Mouse (Mus musculus) intestine, embryonic 14.5 days (tissue): ENCODE measurements at regions not wholly inside any gene's neighbourhood (a gene's known extent, or its start where the extent isn't known, plus 50 kb on each side); places are given as distances from the start of the nearest gene placed in this dataset.

Experiments
- ATAC-seq: fragments of 200-750 bp; cut with Nextera tagmentation; replicated peaks from 2 replicates; pipeline ENCODE4 v1.8.0; 2017; ENCODE audit warnings: low read depth, moderate number of reproducible peaks, moderate TSS enrichment, moderate library complexity; ENCODE audit not compliant: low FRiP score, low TSS enrichment
- DNase-seq: peaks from one replicate; pipeline ENCODE4 v3.0.0-alpha.2; 2018; ENCODE audit warnings: low spot score
- H3K27ac ChIP-seq: fragments of 300-500 bp; sonication (generic); 2 replicates; pipeline ENCODE4 v1.5.1; 2014; ENCODE audit warnings: low read depth, mild to moderate bottlenecking, control low read depth
- H3K27me3 ChIP-seq: fragments of 300-500 bp; sonication (generic); replicated peaks from 2 replicates; pipeline ENCODE4 v1.6.1; 2014; ENCODE audit warnings: low read length, control low read depth; ENCODE audit not compliant: control insufficient read depth, insufficient read depth
- H3K36me3 ChIP-seq: fragments of 300-500 bp; sonication (generic); 2 replicates; pipeline ENCODE4 v1.6.1; 2014; ENCODE audit warnings: low read length, control low read depth; ENCODE audit not compliant: control insufficient read depth, insufficient read depth
- H3K4me1 ChIP-seq: fragments of 300-500 bp; sonication (generic); replicated peaks from 2 replicates; pipeline ENCODE4 v1.6.1; 2014; ENCODE audit warnings: low read length, control low read depth, mixed read lengths; ENCODE audit not compliant: control insufficient read depth, insufficient read depth
- H3K4me2 ChIP-seq: fragments of 300-500 bp; sonication (generic); 2 replicates; pipeline ENCODE4 v1.6.1; 2014; ENCODE audit warnings: low read length
- H3K4me3 ChIP-seq: fragments of 300-500 bp; sonication (generic); 2 replicates; pipeline ENCODE4 v1.5.1; 2014; ENCODE audit warnings: low read depth, low read length, control low read depth, mixed read lengths
- H3K9ac ChIP-seq: fragments of 300-500 bp; sonication (generic); 2 replicates; pipeline ENCODE4 v1.6.1; 2014; ENCODE audit warnings: mild to moderate bottlenecking, low read length
- H3K9me3 ChIP-seq: fragments of 300-500 bp; sonication (generic); 2 replicates; pipeline ENCODE4 v1.6.1; 2016; ENCODE audit warnings: low read length, control low read depth; ENCODE audit not compliant: control insufficient read depth
- WGBS: fragments of 180-500 bp; shearing (Covaris S2); extraction: QIAGEN DNeasy Blood & Tissue Kit; methylation state at CpG from one replicate; pipeline ENCODE4 v1.1.7; 2014; 5-methylcytosine and 5-hydroxymethylcytosine counted together

GRCm38 (mm10) chr5:75835556-75835961 is 142.7 kb downstream of the Kdr start:
- DNase-seq (peak; percentile 60), ATAC-seq (no peak)
- no peaks in the 10 kb centered on the region for H3K9me3 ChIP-seq
- no peaks in the 10 kb centered on the region for H3K36me3 ChIP-seq
- H3K4me3 ChIP-seq = peak overlapping the region; percentile 6; the same call in 1 of the 2 replicates
- peaks cover 2% of the 10 kb centered on the region; the same call in 1 of the 2 replicates for H3K4me1 ChIP-seq
- peak overlapping the region; percentile 39 for H3K4me2 ChIP-seq
- peak overlapping the region; percentile 10; the same call in 1 of the 2 replicates for H3K27ac ChIP-seq
- H3K27me3 ChIP-seq = no peaks in the 10 kb centered on the region
- WGBS = 47% methylated on average over 20 of the region's 20 CpGs
- no peak overlapping the region for H3K9ac ChIP-seq

GRCm38 (mm10) chr5:75834766-75835555 is 143.3 kb downstream of the Kdr start:
- ATAC-seq = no peak
- Histone ChIP-seq H3K4me3 (0 out of 2 replicates have a peak overlapping the region, but pooled peaks have one; percentile 6), H3K4me1 (peaks cover 7% of the 10 kb centered on the region; the same call in 1 of the 2 replicates), H3K27me3 (no peaks in the 10 kb centered on the region), H3K4me2 (peak overlapping the region; percentile 39), H3K36me3 (no peaks in the 10 kb centered on the region), H3K9ac (no peak overlapping the region), H3K27ac (peak overlapping the region; percentile 30; the same call in 1 of the 2 replicates), H3K9me3 (no peaks in the 10 kb centered on the region)
- DNase-seq = no peak
- 53% methylated on average over 17 of the region's 17 CpGs for WGBS

- H3K4me3 ChIP-seq = no peak overlapping the region
- H3K4me1 ChIP-seq = peaks cover 10% of the 10 kb centered on the region; the same call in 1 of the 2 replicates
- no peaks in the 10 kb centered on the region for H3K9me3 ChIP-seq
- H3K27ac ChIP-seq = no peak overlapping the region
- no peaks in the 10 kb centered on the region for H3K27me3 ChIP-seq
- WGBS = 83% methylated on average over 5 of the region's 5 CpGs
- H3K4me2 ChIP-seq = no peak overlapping the region
- ATAC-seq (no peak), DNase-seq (no peak)
- no peak overlapping the region for H3K9ac ChIP-seq
- no peaks in the 10 kb centered on the region for H3K36me3 ChIP-seq
These were observed 145.9 kb downstream of the Kdr start for GRCm38 (mm10) chr5:75832341-75832740.

GRCm38 (mm10) chr5:75829850-75830625 is 148.2 kb downstream of the Kdr start:
- Histone ChIP-seq H3K36me3 (no peaks in the 10 kb centered on the region), H3K4me1 (peaks cover 10% of the 10 kb centered on the region; the same call in 1 of the 2 replicates), H3K9me3 (no peaks in the 10 kb centered on the region), H3K27me3 (no peaks in the 10 kb centered on the region), H3K4me2 (no peak overlapping the region), H3K9ac (no peak overlapping the region), H3K4me3 (no peak overlapping the region), H3K27ac (peak overlapping the region; percentile 9; the same call in 1 of the 2 replicates)
- 33% methylated on average over 6 of the region's 6 CpGs for WGBS
- ATAC-seq (peak; percentile 62; the same call in 1 of the 2 replicates), DNase-seq (peak; percentile 66)

DNA sequence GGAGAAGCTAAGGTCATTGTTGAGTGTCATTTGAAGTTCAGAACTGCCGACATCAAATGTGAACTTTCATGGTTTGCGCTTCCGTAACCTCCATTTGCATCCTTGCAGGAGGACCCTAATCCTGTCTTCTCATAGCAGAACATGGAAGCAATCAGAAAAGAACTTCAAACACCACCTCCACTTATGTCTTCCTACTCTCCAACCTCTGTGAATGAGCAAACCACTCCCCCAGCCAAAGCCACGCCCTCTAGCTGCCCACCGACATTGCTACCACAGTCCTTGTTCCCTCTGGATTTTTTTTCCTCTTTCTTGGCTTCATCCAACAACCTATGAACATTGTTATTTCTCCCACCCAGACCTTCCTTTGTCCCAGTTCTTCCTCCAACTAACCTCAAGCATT is 149.9 kb downstream of the Kdr start:
- Histone ChIP-seq H3K4me3 (no peak overlapping the region), H3K9me3 (no peaks in the 10 kb centered on the region), H3K4me2 (no peak overlapping the region), H3K4me1 (peaks cover 10% of the 10 kb centered on the region; the same call in 1 of the 2 replicates), H3K27me3 (no peaks in the 10 kb centered on the region), H3K36me3 (no peaks in the 10 kb centered on the region), H3K9ac (no peak overlapping the region), H3K27ac (no peak overlapping the region)
- 89% methylated on average over 5 of the region's 5 CpGs for WGBS
- no peak for DNase-seq
- ATAC-seq = no peak

DNA sequence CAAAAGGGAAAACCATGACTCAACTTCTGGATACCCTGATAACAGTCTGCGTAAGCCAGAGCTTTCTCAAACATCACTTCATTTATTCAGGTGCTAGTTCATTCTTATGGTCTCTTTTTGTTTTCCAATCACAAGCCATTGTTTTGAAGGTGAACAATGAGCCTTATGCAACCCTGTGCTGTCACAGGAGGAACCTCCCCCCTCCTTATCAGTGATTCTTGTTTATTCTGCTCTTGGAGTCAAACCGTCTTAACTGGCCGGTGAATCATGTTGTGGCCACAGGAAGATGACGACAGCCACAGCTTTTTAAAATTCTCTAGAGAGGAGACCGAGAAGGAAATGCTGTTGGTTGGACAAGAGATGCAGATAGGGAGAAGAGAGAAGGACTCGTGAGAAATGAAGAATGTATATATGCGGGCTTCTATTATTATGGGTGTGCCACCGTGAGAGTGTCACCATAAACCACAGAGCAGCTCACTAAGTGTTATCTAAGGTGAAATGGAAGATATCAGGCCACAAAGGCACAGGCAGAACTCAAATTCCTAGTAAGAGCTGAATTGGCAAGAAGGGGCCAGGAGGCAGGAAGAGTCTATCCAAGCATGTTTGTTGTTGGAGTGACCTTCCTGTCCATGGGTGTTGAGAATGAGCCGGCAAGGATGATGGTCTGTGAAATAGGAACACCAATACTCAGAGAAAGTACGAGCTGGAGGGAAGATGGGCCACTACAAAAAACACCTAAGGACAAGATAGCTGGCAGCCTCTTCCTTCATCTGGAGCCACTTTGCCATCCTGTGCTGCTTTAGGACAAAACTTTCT is 151.8 kb downstream of the Kdr start:
- Histone ChIP-seq H3K36me3 (no peaks in the 10 kb centered on the region), H3K9ac (no peak overlapping the region), H3K4me1 (peaks cover 10% of the 10 kb centered on the region; the same call in 1 of the 2 replicates), H3K4me3 (no peak overlapping the region), H3K27me3 (no peaks in the 10 kb centered on the region), H3K27ac (no peak overlapping the region), H3K4me2 (no peak overlapping the region), H3K9me3 (no peaks in the 10 kb centered on the region)
- WGBS = 57% methylated on average over 10 of the region's 10 CpGs
- no peak for DNase-seq
- ATAC-seq = no peak

- H3K9me3 ChIP-seq = no peaks in the 10 kb centered on the region
- ATAC-seq (no peak), DNase-seq (no peak)
- WGBS = 54% methylated on average over 5 of the region's 5 CpGs
- H3K4me1 ChIP-seq = peaks cover 8% of the 10 kb centered on the region; the same call in 1 of the 2 replicates
- H3K27me3 ChIP-seq = no peaks in the 10 kb centered on the region
- no peak overlapping the region for H3K4me2 ChIP-seq
- H3K4me3 ChIP-seq = no peak overlapping the region
- H3K9ac ChIP-seq = no peak overlapping the region
- H3K27ac ChIP-seq = no peak overlapping the region
- H3K36me3 ChIP-seq = no peaks in the 10 kb centered on the region
These were observed 152.7 kb downstream of the Kdr start for GRCm38 (mm10) chr5:75825576-75825975.

DNA sequence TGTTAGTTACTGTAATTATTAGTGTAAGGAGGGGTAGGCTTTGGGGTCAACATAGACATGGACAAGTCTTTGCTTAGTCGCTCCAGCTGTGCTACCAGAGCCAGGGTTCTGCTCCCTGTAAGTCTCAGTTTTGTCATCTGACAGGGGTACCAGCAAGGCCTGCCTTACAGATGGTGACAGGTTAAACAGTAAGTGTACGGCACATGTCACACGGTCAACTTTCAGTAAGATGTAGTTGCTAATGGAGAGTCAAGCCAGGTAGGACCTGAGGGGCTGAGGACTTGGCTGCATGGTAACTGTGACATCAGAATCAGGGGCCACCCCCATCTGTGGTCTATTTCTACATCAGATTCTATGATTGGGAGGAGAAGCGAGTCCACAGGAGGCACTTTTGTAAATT is 153.6 kb downstream of the Kdr start:
- no peaks in the 10 kb centered on the region for H3K36me3 ChIP-seq
- H3K4me3 ChIP-seq = no peak overlapping the region
- H3K4me1 ChIP-seq = no peaks in the 10 kb centered on the region
- no peak overlapping the region for H3K4me2 ChIP-seq
- no peak overlapping the region for H3K27ac ChIP-seq
- no peaks in the 10 kb centered on the region for H3K27me3 ChIP-seq
- no peaks in the 10 kb centered on the region for H3K9me3 ChIP-seq
- no peak overlapping the region for H3K9ac ChIP-seq
- WGBS = 90% methylated on average over 4 of the region's 4 CpGs
- no peak for DNase-seq
- no peak for ATAC-seq
